Mouse (Mus musculus) myocyte (in vitro differentiated cells): ENCODE data around the gene Gm49425. TPM values are rescaled to one million over a fixed set of nuclear protein-coding genes. Genes with fewer than 3 reads are reported as not detected.

Experiments used
- H3K27me3 ChIP-seq: one replicate; pipeline ENCODE4 v1.6.1; 2011; ENCODE audit not compliant: control insufficient read depth, insufficient read depth, insufficient read length
- H3K36me3 ChIP-seq: one replicate; pipeline ENCODE4 v1.6.1; 2011; ENCODE audit not compliant: control insufficient read depth, insufficient read depth
- H3K4me2 ChIP-seq: one replicate; pipeline ENCODE4 v1.6.1; 2011; ENCODE audit warnings: low read depth, control low read depth
- H3K4me3 ChIP-seq: one replicate; pipeline ENCODE4 v1.5.1; 2011; ENCODE audit warnings: mild to moderate bottlenecking, control low read depth, moderate library complexity
- H3K79me2 ChIP-seq: one replicate; pipeline ENCODE4 v1.6.1; 2011; ENCODE audit not compliant: control insufficient read depth, insufficient read depth
- H3ac ChIP-seq: one replicate; pipeline ENCODE4 v1.6.1; 2011; ENCODE audit not compliant: control insufficient read depth, insufficient read length
- MYOG ChIP-seq, 3 experiments: IDR thresholded peaks; one replicate each; pipeline ENCODE4 v1.6.1; 2011; ENCODE audit warnings: control low read depth in 2 of 3, low read depth in 2 of 3, mild to moderate bottlenecking in 2 of 3; ENCODE audit not compliant: insufficient read length in 2 of 3, control insufficient read depth in 1 of 3, insufficient read depth in 1 of 3
- polyA plus RNA-seq: library from polyadenylated mRNA; unstranded; fragments of >200 nt; fragmentation: generic; extraction: Trizol; gene quantifications from one replicate; pipeline ENCODE4 v1.2.1, GENCODE M21; 2012; ENCODE audit warnings: missing spikeins

The Gm49425 gene
- polyA plus RNA-seq, 1 experiment: not detected

GRCm38 (mm10) chr15:101469093-101469492 lies 48.0 kb downstream of the Gm49425 start:
- no peaks in the 10 kb centered on the region for H3K36me3 ChIP-seq
- no peak overlapping the region for H3ac ChIP-seq
- peaks cover 6% of the 10 kb centered on the region for H3K27me3 ChIP-seq
- no peak overlapping the region for H3K4me2 ChIP-seq
- H3K4me3 ChIP-seq: no peak overlapping the region
- no peaks in the 10 kb centered on the region for H3K79me2 ChIP-seq
- no peak for TF ChIP-seq MYOG (IDR thresholded peaks at IDR 0.05; ENCODE audit: control insufficient read depth in 1 of 3, insufficient read depth in 1 of 3, insufficient read length in 2 of 3, low read depth in 2 of 3)

Other genes starting within 250 kb of the Gm49425 start
- 110 TPM for gene Atg101, start 233.0 kb downstream of the Gm49425 start, polyA plus RNA-seq
- 0.16 TPM for gene 6030408B16Rik, start 224.0 kb downstream of the Gm49425 start, polyA plus RNA-seq
- gene Krt80, start 147.1 kb downstream of the Gm49425 start, polyA plus RNA-seq: 7.7 TPM
- 0.04 TPM for gene Krt7, start 106.2 kb downstream of the Gm49425 start, polyA plus RNA-seq
- gene Krt87, start 78.5 kb downstream of the Gm49425 start, polyA plus RNA-seq: not detected
- gene Krt88, start 69.5 kb downstream of the Gm49425 start, polyA plus RNA-seq: not detected
- gene Krt81, start 53.5 kb downstream of the Gm49425 start, polyA plus RNA-seq: not detected
- not detected for gene Krt86, start 43.8 kb downstream of the Gm49425 start, polyA plus RNA-seq
- gene Krt83, start 25.7 kb downstream of the Gm49425 start, polyA plus RNA-seq: not detected
- not detected for gene Krt84, start 15.6 kb upstream of the Gm49425 start, polyA plus RNA-seq
- gene Krt82, start 33.4 kb upstream of the Gm49425 start, polyA plus RNA-seq: not detected
- not detected for gene Krt90, start 45.7 kb upstream of the Gm49425 start, polyA plus RNA-seq
- gene Krt75, start 56.6 kb upstream of the Gm49425 start, polyA plus RNA-seq: not detected
- not detected for gene Gm5414, start 110.9 kb upstream of the Gm49425 start, polyA plus RNA-seq
- not detected for gene Gm5478, start 130.1 kb upstream of the Gm49425 start, polyA plus RNA-seq
- gene Krt6b, start 163.0 kb upstream of the Gm49425 start, polyA plus RNA-seq: not detected
- not detected for gene Krt6a, start 177.0 kb upstream of the Gm49425 start, polyA plus RNA-seq
- 0.02 TPM for gene Krt5, start 195.6 kb upstream of the Gm49425 start, polyA plus RNA-seq
- gene Krt71, start 225.8 kb upstream of the Gm49425 start, polyA plus RNA-seq: not detected